Mouse (Mus musculus): ENCODE measurements around the gene Lmo7. TPM values are rescaled to one million over a fixed set of nuclear protein-coding genes. Genes with fewer than 3 reads are reported as not detected.

Lmo7 gene
- polyA plus RNA-seq, 1 experiment, result 164 TPM

GRCm38 (mm10) chr14:101854226-101854625, 124.5 kb downstream of the Lmo7 start:
- Histone ChIP-seq H3K27me3 (ENCODE audit: control insufficient read depth, insufficient read depth, low read length) (no peaks in the 10 kb centered on the region), H3K4me1 (ENCODE audit: control insufficient read depth, insufficient read depth, insufficient read length, low read length) (peaks cover 8% of the 10 kb centered on the region; the same call in 1 of the 2 replicates), H3K27ac (ENCODE audit: insufficient read depth, low read depth, low read length) (peak overlapping the region; percentile 71), H3K36me3 (ENCODE audit: control insufficient read depth, insufficient read depth, low read length) (peaks cover 9% of the 10 kb centered on the region; the same call in 1 of the 2 replicates), H3K4me3 (ENCODE audit: low read depth, low read length) (no peak overlapping the region)
- WGBS, result 51% methylated on average over 3 of the region's 3 CpGs
- TF ChIP-seq POLR2A (IDR thresholded peaks at IDR 0.05; ENCODE audit: low read depth, low read length) (no peak), CTCF (IDR thresholded peaks at IDR 0.05; ENCODE audit: extremely low read depth, insufficient read length, insufficient replicate concordance, low read depth, low read length) (no peak)

GRCm38 (mm10) chr14:101859305-101859886, 129.6 kb downstream of the Lmo7 start:
- TF ChIP-seq POLR2A (IDR thresholded peaks at IDR 0.05; ENCODE audit: low read depth, low read length) (no peak), CTCF (IDR thresholded peaks at IDR 0.05; ENCODE audit: extremely low read depth, insufficient read length, insufficient replicate concordance, low read depth, low read length) (no peak)
- Histone ChIP-seq H3K4me3 (ENCODE audit: low read depth, low read length) (no peak overlapping the region), H3K36me3 (ENCODE audit: control insufficient read depth, insufficient read depth, low read length) (peaks cover 6% of the 10 kb centered on the region; the same call in 1 of the 2 replicates), H3K4me1 (ENCODE audit: control insufficient read depth, insufficient read depth, insufficient read length, low read length) (peaks cover 3% of the 10 kb centered on the region; the same call in 1 of the 2 replicates), H3K27me3 (ENCODE audit: control insufficient read depth, insufficient read depth, low read length) (no peaks in the 10 kb centered on the region), H3K27ac (ENCODE audit: insufficient read depth, low read depth, low read length) (no peak overlapping the region)
- 76% methylated on average over 8 of the region's 8 CpGs for WGBS

GRCm38 (mm10) chr14:101862088-101862487, 132.3 kb downstream of the Lmo7 start:
- H3K4me1 ChIP-seq (ENCODE audit: control insufficient read depth, insufficient read depth, insufficient read length, low read length), result peaks cover 7% of the 10 kb centered on the region; the same call in 1 of the 2 replicates
- 52% methylated on average over 3 of the region's 3 CpGs for WGBS
- TF ChIP-seq CTCF (IDR thresholded peaks at IDR 0.05; ENCODE audit: extremely low read depth, insufficient read length, insufficient replicate concordance, low read depth, low read length) (no peak), POLR2A (IDR thresholded peaks at IDR 0.05; ENCODE audit: low read depth, low read length) (no peak)
- peaks cover 2% of the 10 kb centered on the region; the same call in 1 of the 2 replicates for H3K36me3 ChIP-seq (ENCODE audit: control insufficient read depth, insufficient read depth, low read length)
- no peak overlapping the region for H3K4me3 ChIP-seq (ENCODE audit: low read depth, low read length)
- H3K27me3 ChIP-seq (ENCODE audit: control insufficient read depth, insufficient read depth, low read length), result no peaks in the 10 kb centered on the region
- no peak overlapping the region for H3K27ac ChIP-seq (ENCODE audit: insufficient read depth, low read depth, low read length)

- WGBS, result 73% methylated on average over 10 of the region's 10 CpGs
- H3K4me1 ChIP-seq (ENCODE audit: control insufficient read depth, insufficient read depth, insufficient read length, low read length), result peaks cover 29% of the 10 kb centered on the region
- H3K27ac ChIP-seq (ENCODE audit: insufficient read depth, low read depth, low read length), result no peak overlapping the region
Observed at GRCm38 (mm10) chr14:101867071-101867733, 137.4 kb downstream of the Lmo7 start.

GRCm38 (mm10) chr14:101869145-101869544, 139.4 kb downstream of the Lmo7 start:
- TF ChIP-seq POLR2A (IDR thresholded peaks at IDR 0.05; ENCODE audit: low read depth, low read length) (no peak), CTCF (IDR thresholded peaks at IDR 0.05; ENCODE audit: extremely low read depth, insufficient read length, insufficient replicate concordance, low read depth, low read length) (peak; percentile 11; the same call in 1 of the 2 replicates)
- Histone ChIP-seq H3K4me3 (ENCODE audit: low read depth, low read length) (peak overlapping the region; percentile 22), H3K4me1 (ENCODE audit: control insufficient read depth, insufficient read depth, insufficient read length, low read length) (peaks cover 32% of the 10 kb centered on the region), H3K36me3 (ENCODE audit: control insufficient read depth, insufficient read depth, low read length) (0 out of 2 replicates have a peak, but pooled peaks cover 2% of the 10 kb centered on the region), H3K27me3 (ENCODE audit: control insufficient read depth, insufficient read depth, low read length) (no peaks in the 10 kb centered on the region), H3K27ac (ENCODE audit: insufficient read depth, low read depth, low read length) (peak overlapping the region; percentile 72)
- 28% methylated on average over 6 of the region's 6 CpGs for WGBS

More at GRCm38 (mm10) chr14:101867071-101867733, 137.4 kb downstream of the Lmo7 start:
- no peak overlapping the region for H3K4me3 ChIP-seq (ENCODE audit: low read depth, low read length)
- no peaks in the 10 kb centered on the region for H3K27me3 ChIP-seq (ENCODE audit: control insufficient read depth, insufficient read depth, low read length)
- peaks cover 2% of the 10 kb centered on the region; the same call in 1 of the 2 replicates for H3K36me3 ChIP-seq (ENCODE audit: control insufficient read depth, insufficient read depth, low read length)
- TF ChIP-seq POLR2A (IDR thresholded peaks at IDR 0.05; ENCODE audit: low read depth, low read length) (no peak), CTCF (IDR thresholded peaks at IDR 0.05; ENCODE audit: extremely low read depth, insufficient read length, insufficient replicate concordance, low read depth, low read length) (no peak)

GRCm38 (mm10) chr14:101869661-101870060, 139.9 kb downstream of the Lmo7 start:
- 40% methylated on average over 4 of the region's 4 CpGs for WGBS

More at GRCm38 (mm10) chr14:101869661-101870060, 139.9 kb downstream of the Lmo7 start:
- Histone ChIP-seq H3K27ac (ENCODE audit: insufficient read depth, low read depth, low read length) (peak overlapping the region; percentile 72), H3K27me3 (ENCODE audit: control insufficient read depth, insufficient read depth, low read length) (no peaks in the 10 kb centered on the region), H3K4me3 (ENCODE audit: low read depth, low read length) (0 out of 2 replicates have a peak overlapping the region, but pooled peaks have one; percentile 20), H3K36me3 (ENCODE audit: control insufficient read depth, insufficient read depth, low read length) (0 out of 2 replicates have a peak, but pooled peaks cover 2% of the 10 kb centered on the region), H3K4me1 (ENCODE audit: control insufficient read depth, insufficient read depth, insufficient read length, low read length) (peaks cover 32% of the 10 kb centered on the region)
- TF ChIP-seq CTCF (IDR thresholded peaks at IDR 0.05; ENCODE audit: extremely low read depth, insufficient read length, insufficient replicate concordance, low read depth, low read length) (no peak), POLR2A (IDR thresholded peaks at IDR 0.05; ENCODE audit: low read depth, low read length) (no peak)
